Mouse (Mus musculus) embryonic facial prominence, embryonic 13.5 days (tissue): ENCODE results near the gene Tcp11x2. TPM values are rescaled to one million over a fixed set of nuclear protein-coding genes. Genes with fewer than 3 reads are reported as not detected.

Experiments used
- ATAC-seq: fragments of 200-750 bp; cut with Nextera tagmentation; 2 replicates; pipeline ENCODE4 v1.8.0; 2017; ENCODE audit warnings: low read depth; ENCODE audit not compliant: insufficient number of reproducible peaks, insufficient read depth, low FRiP score, low TSS enrichment
- H3K27ac ChIP-seq: fragments of 300-500 bp; sonication (generic); 2 replicates; pipeline ENCODE4 v1.5.1; 2015; ENCODE audit warnings: moderate library complexity, mild to moderate bottlenecking, inconsistent platforms
- H3K27me3 ChIP-seq: fragments of 300-500 bp; sonication (generic); 2 replicates; pipeline ENCODE4 v1.6.1; 2015; ENCODE audit warnings: mild to moderate bottlenecking, inconsistent platforms
- H3K36me3 ChIP-seq: fragments of 300-500 bp; sonication (generic); 2 replicates; pipeline ENCODE4 v1.6.1; 2015; ENCODE audit warnings: mild to moderate bottlenecking, inconsistent platforms
- H3K4me1 ChIP-seq: fragments of 300-500 bp; sonication (generic); 2 replicates; pipeline ENCODE4 v1.6.1; 2015; ENCODE audit warnings: inconsistent platforms
- H3K4me2 ChIP-seq: fragments of 300-500 bp; sonication (generic); 2 replicates; pipeline ENCODE4 v1.6.1; 2015; ENCODE audit warnings: moderate library complexity, mild to moderate bottlenecking, inconsistent platforms
- H3K4me3 ChIP-seq: fragments of 300-500 bp; sonication (generic); 2 replicates; pipeline ENCODE4 v1.5.1; 2015; ENCODE audit warnings: mild to moderate bottlenecking, inconsistent platforms
- H3K9ac ChIP-seq: fragments of 300-500 bp; sonication (generic); 2 replicates; pipeline ENCODE4 v1.6.1; 2015; ENCODE audit warnings: mild to moderate bottlenecking, inconsistent platforms
- H3K9me3 ChIP-seq: fragments of 300-500 bp; sonication (generic); 2 replicates; pipeline ENCODE4 v1.6.1; 2016; ENCODE audit warnings: inconsistent platforms
- WGBS: fragments of 180-500 bp; shearing (Covaris S2); methylation state at CpG from one replicate; pipeline ENCODE4 v1.1.7; 2015; ENCODE audit warnings: mixed read lengths; 5-methylcytosine and 5-hydroxymethylcytosine counted together
- polyA plus RNA-seq: library from polyadenylated mRNA; unstranded; fragments of >200 nt; fragmentation: Nextera tagmentation; extraction: Ambion mirVana; gene quantifications from 2 replicates; pipeline ENCODE4 v1.2.1, GENCODE M21; 2015

Gene Tcp11x2
- polyA plus RNA-seq, 1 experiment from 2014 or later: 0.11 TPM

DNA sequence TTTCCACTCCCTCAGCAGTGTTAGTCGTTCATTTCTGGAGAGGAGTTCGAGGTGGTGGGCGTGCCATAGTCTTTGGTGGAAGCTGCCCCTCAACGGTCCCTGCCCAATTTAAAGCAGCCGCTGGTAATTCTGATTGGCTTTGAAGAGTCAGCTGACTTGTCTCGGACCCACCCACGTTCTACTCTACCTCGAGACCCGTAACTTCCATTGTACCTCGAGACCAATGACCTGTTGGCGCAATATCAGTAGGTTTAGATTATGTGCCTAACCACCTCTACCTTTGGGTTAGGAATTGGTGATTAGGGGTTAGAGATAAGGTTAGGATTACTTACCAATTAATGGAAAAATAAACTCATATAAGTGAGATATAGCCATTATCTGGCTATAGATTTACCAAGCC lies 66.0 kb downstream of the Tcp11x2 start, which contains the start of gene Prame:
Prame (minus strand) TSS at position 101 of the 400 bp plus-strand sequence.
- WGBS: 89% methylated on average over 11 of the region's 11 CpGs
- Histone ChIP-seq H3K4me1 (no peaks in the 10 kb centered on the region), H3K27me3 (no peaks in the 10 kb centered on the region; the same call in 1 of the 2 replicates), H3K9ac (no peak within 1 kb of the TSS), H3K36me3 (no peaks in the 10 kb centered on the region), H3K9me3 (no peaks in the 10 kb centered on the region), H3K4me3 (no peak within 1 kb of the TSS), H3K27ac (no peak within 1 kb of the TSS), H3K4me2 (no peak within 1 kb of the TSS)
- ATAC-seq: no peak

Other genes with a start within 250 kb of the Tcp11x2 start
- not detected in 2 replicates for gene AV320801, start 199.2 kb downstream of the Tcp11x2 start, polyA plus RNA-seq
- not detected in 2 replicates for gene Nxf7, start 95.0 kb downstream of the Tcp11x2 start, polyA plus RNA-seq
- not detected in 2 replicates for gene Prame, start 66.1 kb downstream of the Tcp11x2 start, polyA plus RNA-seq
- gene Tmsb15a, start 31.5 kb upstream of the Tcp11x2 start, polyA plus RNA-seq: not detected in 2 replicates
- 14.0 and 14.5 TPM in 2 replicates for gene Armcx5, start 48.9 kb upstream of the Tcp11x2 start, polyA plus RNA-seq
- 52.5 and 56.0 TPM in 2 replicates for gene Gprasp1, start 48.9 kb upstream of the Tcp11x2 start, polyA plus RNA-seq
- 66.0 and 67.2 TPM in 2 replicates for gene Bhlhb9, start 103.8 kb upstream of the Tcp11x2 start, polyA plus RNA-seq
- 46.5 and 50.1 TPM in 2 replicates for gene Gprasp2, start 145.2 kb upstream of the Tcp11x2 start, polyA plus RNA-seq